Mouse (Mus musculus): ENCODE data around the gene Pde4b. TPM values are rescaled to one million over a fixed set of nuclear protein-coding genes. Genes with fewer than 3 reads are reported as not detected.
A peak's percentile ranks its signal among the peaks of the same experiment; 100 is the strongest.

Pde4b gene
- polyA plus RNA-seq, 1 experiment from 2014 or later, result 44.5 TPM

DNA sequence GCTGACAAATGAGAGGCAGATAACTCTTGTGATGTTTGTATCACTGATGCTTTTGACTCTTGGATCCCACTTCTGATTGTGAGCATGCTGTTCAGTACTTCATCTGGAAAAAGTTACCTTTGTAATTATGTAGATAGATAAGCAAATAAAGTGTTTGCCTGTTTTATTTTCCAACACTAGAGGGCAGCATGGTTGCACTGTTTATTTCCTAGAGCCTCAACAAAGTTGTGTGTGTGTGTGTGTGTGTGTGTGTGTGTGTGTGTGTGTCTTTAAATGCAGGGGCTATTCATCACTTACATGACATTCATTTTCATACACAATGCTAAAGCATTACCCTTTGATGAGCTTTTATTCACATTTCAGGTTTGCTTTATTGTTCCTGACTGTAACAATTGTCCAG is 139.4 kb downstream of the Pde4b start:
- H3K9ac ChIP-seq (replicated peaks; ENCODE audit: low read depth), result no peak overlapping the region
- no peaks in the 10 kb centered on the region for H3K36me3 ChIP-seq (ENCODE audit: insufficient read depth, low read length)
- H3K27ac ChIP-seq (ENCODE audit: low read length), result no peak overlapping the region
- no peaks in the 10 kb centered on the region for H3K4me1 ChIP-seq (ENCODE audit: insufficient read depth, low read depth, low read length)
- no peak overlapping the region for H3K4me3 ChIP-seq (ENCODE audit: low read depth, low read length)
- ATAC-seq (no peak), DNase-seq (ENCODE audit: low spot score) (peak; percentile 22)
- TF ChIP-seq CTCF (IDR thresholded peaks at IDR 0.05), result peak; percentile 81
- no peak for TF ChIP-seq EP300 (IDR thresholded peaks at IDR 0.05)
- no peaks in the 10 kb centered on the region for H3K9me3 ChIP-seq (ENCODE audit: low read length)
- no peak overlapping the region for H3K4me2 ChIP-seq (replicated peaks; ENCODE audit: low read depth, low read length)
- H3K27me3 ChIP-seq (replicated peaks; ENCODE audit: insufficient read depth, low read length), result no peaks in the 10 kb centered on the region

- TF ChIP-seq CTCF (IDR thresholded peaks at IDR 0.05) (peak; percentile 61), EP300 (IDR thresholded peaks at IDR 0.05) (no peak)
- Histone ChIP-seq H3K27me3 (replicated peaks; ENCODE audit: insufficient read depth, low read length) (no peaks in the 10 kb centered on the region), H3K4me2 (replicated peaks; ENCODE audit: low read depth, low read length) (no peak overlapping the region), H3K4me1 (ENCODE audit: insufficient read depth, low read depth, low read length) (no peaks in the 10 kb centered on the region), H3K4me3 (ENCODE audit: low read depth, low read length) (no peak overlapping the region), H3K9ac (replicated peaks; ENCODE audit: low read depth) (no peak overlapping the region), H3K9me3 (ENCODE audit: low read length) (no peaks in the 10 kb centered on the region), H3K27ac (ENCODE audit: low read length) (no peak overlapping the region), H3K36me3 (ENCODE audit: insufficient read depth, low read length) (no peaks in the 10 kb centered on the region)
- DNase-seq (ENCODE audit: low spot score) (peak; percentile 48), ATAC-seq (no peak)
- 46% methylated on average over 7 of the region's 7 CpGs for WGBS
These were observed 141.7 kb downstream of the Pde4b start for GRCm38 (mm10) chr4:102228953-102229586.

DNA sequence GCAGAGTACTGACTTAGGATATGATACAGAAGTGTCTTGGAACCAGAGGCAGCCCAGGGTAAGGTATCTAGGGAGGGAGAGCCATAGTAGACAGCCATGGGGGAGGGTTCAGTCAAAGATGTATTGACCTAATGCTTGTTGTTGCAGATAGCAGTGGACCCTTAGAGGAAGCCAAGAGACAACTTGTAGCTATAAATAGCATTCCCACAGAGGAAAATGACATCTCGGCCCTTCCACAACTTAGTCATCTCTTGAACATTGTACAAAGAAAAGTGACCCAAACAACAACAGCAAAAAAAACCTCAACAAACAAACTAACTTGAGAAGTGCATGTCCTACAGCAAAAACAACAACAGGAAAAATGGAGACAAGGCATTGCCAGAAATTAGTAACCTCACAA is 143.6 kb downstream of the Pde4b start:
- Histone ChIP-seq H3K9me3 (ENCODE audit: low read length) (no peaks in the 10 kb centered on the region), H3K9ac (replicated peaks; ENCODE audit: low read depth) (no peak overlapping the region), H3K4me3 (ENCODE audit: low read depth, low read length) (no peak overlapping the region), H3K4me1 (ENCODE audit: insufficient read depth, low read depth, low read length) (no peaks in the 10 kb centered on the region), H3K4me2 (replicated peaks; ENCODE audit: low read depth, low read length) (no peak overlapping the region), H3K27ac (ENCODE audit: low read length) (no peak overlapping the region), H3K27me3 (replicated peaks; ENCODE audit: insufficient read depth, low read length) (no peaks in the 10 kb centered on the region), H3K36me3 (ENCODE audit: insufficient read depth, low read length) (no peaks in the 10 kb centered on the region)
- no peak for DNase-seq (ENCODE audit: low spot score)
- no peak for ATAC-seq
- 35% methylated on average over 1 of the region's 1 CpGs for WGBS
- TF ChIP-seq CTCF (IDR thresholded peaks at IDR 0.05), result no peak
- TF ChIP-seq EP300 (IDR thresholded peaks at IDR 0.05), result no peak

DNA sequence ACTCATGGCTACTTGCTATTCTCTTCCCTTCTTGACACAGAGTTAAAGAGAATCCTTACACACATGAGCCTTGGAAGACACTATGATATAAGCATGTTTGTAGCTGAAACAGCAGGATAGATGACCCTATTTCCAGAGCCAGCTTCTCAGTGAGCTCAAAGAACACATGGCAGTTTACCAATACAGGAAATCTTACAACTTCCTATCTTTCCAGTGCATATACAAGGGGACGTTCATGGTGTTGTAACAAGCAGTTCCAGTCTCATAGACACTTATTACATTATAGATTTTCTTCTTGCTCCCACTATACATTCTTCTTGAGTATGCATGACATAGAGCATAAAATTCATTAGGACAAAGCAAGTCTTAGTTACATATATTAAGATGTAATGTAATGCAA is 146.3 kb downstream of the Pde4b start:
- H3K9ac ChIP-seq (replicated peaks; ENCODE audit: low read depth), result no peak overlapping the region
- DNase-seq (ENCODE audit: low spot score), result no peak
- TF ChIP-seq CTCF (IDR thresholded peaks at IDR 0.05) (no peak), EP300 (IDR thresholded peaks at IDR 0.05) (no peak)
- H3K4me1 ChIP-seq (ENCODE audit: insufficient read depth, low read depth, low read length), result no peaks in the 10 kb centered on the region
- no peak overlapping the region for H3K4me2 ChIP-seq (replicated peaks; ENCODE audit: low read depth, low read length)
- no peaks in the 10 kb centered on the region for H3K36me3 ChIP-seq (ENCODE audit: insufficient read depth, low read length)
- no peaks in the 10 kb centered on the region for H3K27me3 ChIP-seq (replicated peaks; ENCODE audit: insufficient read depth, low read length)
- no peak for ATAC-seq
- H3K9me3 ChIP-seq (ENCODE audit: low read length), result no peaks in the 10 kb centered on the region
- H3K4me3 ChIP-seq (ENCODE audit: low read depth, low read length), result no peak overlapping the region
- 33% methylated on average over 1 of the region's 1 CpGs for whole genome bisulfite sequencing
- no peak overlapping the region for H3K27ac ChIP-seq (ENCODE audit: low read length)

DNA sequence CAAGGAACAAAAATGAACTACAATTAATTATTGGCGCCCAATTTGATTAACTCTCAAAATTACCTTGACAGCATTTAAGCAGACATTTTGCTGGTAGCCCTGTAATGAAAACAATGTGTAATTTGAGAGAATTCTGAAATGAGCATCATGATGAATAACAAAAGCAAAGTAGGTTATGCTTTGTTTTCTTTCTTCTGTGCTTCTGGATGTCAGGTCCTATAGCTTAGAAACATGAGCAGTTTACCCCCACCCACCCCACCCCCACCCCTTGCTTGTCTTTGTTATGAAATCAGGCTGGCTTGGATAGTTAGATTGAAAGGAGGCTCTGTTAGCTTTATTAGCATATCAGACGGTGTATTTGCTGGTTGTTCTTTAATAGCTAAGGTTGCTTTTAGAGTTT is 147.8 kb downstream of the Pde4b start:
- no peaks in the 10 kb centered on the region for H3K9me3 ChIP-seq (ENCODE audit: low read length)
- WGBS, result 70% methylated on average over 2 of the region's 2 CpGs

DNA sequence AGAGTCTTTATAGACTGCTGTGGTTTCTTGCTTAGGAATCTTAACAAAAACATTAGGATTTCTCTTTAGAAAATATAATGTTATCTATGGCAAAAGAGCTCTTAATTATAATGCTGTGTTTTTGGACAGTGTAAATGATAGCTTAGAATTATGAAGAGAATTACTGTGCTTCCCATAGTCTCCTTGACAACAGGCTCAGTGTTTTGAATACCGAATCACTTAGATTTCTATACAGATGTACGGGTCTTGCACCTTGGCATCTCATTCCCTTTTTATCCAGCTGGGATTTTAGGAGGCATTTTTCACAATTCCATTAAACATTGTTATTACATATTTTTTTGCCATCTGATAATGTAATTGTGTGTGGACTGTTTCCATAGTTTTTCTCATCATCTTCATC is 151.8 kb downstream of the Pde4b start:
- H3K4me2 ChIP-seq (replicated peaks; ENCODE audit: low read depth, low read length), result no peak overlapping the region
- no peaks in the 10 kb centered on the region for H3K36me3 ChIP-seq (ENCODE audit: insufficient read depth, low read length)
- H3K9ac ChIP-seq (replicated peaks; ENCODE audit: low read depth), result no peak overlapping the region
- H3K4me3 ChIP-seq (ENCODE audit: low read depth, low read length), result no peak overlapping the region
- H3K27me3 ChIP-seq (replicated peaks; ENCODE audit: insufficient read depth, low read length), result no peaks in the 10 kb centered on the region
- WGBS, result 81% methylated on average over 2 of the region's 2 CpGs
- TF ChIP-seq EP300 (IDR thresholded peaks at IDR 0.05) (no peak), CTCF (IDR thresholded peaks at IDR 0.05) (no peak)
- no peaks in the 10 kb centered on the region for H3K4me1 ChIP-seq (ENCODE audit: insufficient read depth, low read depth, low read length)
- no peak for DNase-seq (ENCODE audit: low spot score)
- H3K27ac ChIP-seq (ENCODE audit: low read length), result no peak overlapping the region
- no peak for ATAC-seq
- no peaks in the 10 kb centered on the region for H3K9me3 ChIP-seq (ENCODE audit: low read length)

More for the DNA sequence above, 147.8 kb downstream of the Pde4b start:
- H3K4me3 ChIP-seq (ENCODE audit: low read depth, low read length), result no peak overlapping the region
- no peaks in the 10 kb centered on the region for H3K27me3 ChIP-seq (replicated peaks; ENCODE audit: insufficient read depth, low read length)
- no peak for TF ChIP-seq EP300 (IDR thresholded peaks at IDR 0.05)
- H3K27ac ChIP-seq (ENCODE audit: low read length), result no peak overlapping the region
- H3K36me3 ChIP-seq (ENCODE audit: insufficient read depth, low read length), result no peaks in the 10 kb centered on the region
- ATAC-seq (no peak), DNase-seq (ENCODE audit: low spot score) (no peak)
- no peaks in the 10 kb centered on the region for H3K4me1 ChIP-seq (ENCODE audit: insufficient read depth, low read depth, low read length)
- H3K9ac ChIP-seq (replicated peaks; ENCODE audit: low read depth), result no peak overlapping the region
- no peak overlapping the region for H3K4me2 ChIP-seq (replicated peaks; ENCODE audit: low read depth, low read length)

All from lung, postnatal 0 days (tissue).